12 mouse cellular contexts compared by ENCODE assay signal in genomic region chr2:33700581-33701445, GRCm38 (mm10).
DNase-seq lines count a peak whose midpoint lies in the region; ATAC-seq and TF ChIP-seq lines count a peak whose summit lies in the region.
"Had no signal": no experiment of that assay in that cellular context is flagged by ENCODE, and none has a peak within 500 bp of the region (broad histone marks: within the 10 kb centered on the region; RNA-seq: fewer than 3 reads in every experiment).

No protein-coding gene starts in this region.

- WGBS in midbrain, embryonic 10.5 days, result 52% methylated on average over 15 of the region's 15 CpGs
- 46% methylated on average over 15 of the region's 15 CpGs for WGBS in midbrain, postnatal 0 days
- WGBS in forebrain, embryonic 15.5 days, result 11% methylated on average over 15 of the region's 15 CpGs
- 44% methylated on average over 15 of the region's 15 CpGs for whole genome bisulfite sequencing in midbrain, embryonic 14.5 days

- peaks cover 9% of the 10 kb centered on the region for H3K9me3 ChIP-seq in midbrain, embryonic 10.5 days (replicated peaks)
- no peaks in the 10 kb centered on the region for H3K9me3 ChIP-seq in midbrain, postnatal 0 days (ENCODE audit: low read length)
- H3K9me3 ChIP-seq in forebrain, embryonic 15.5 days, result no peaks in the 10 kb centered on the region
- H3K9me3 ChIP-seq in midbrain, embryonic 14.5 days (ENCODE audit: control insufficient read depth, low read length), result peaks cover 7% of the 10 kb centered on the region; the same call in 1 of the 2 replicates
- H3K9me3 ChIP-seq: lung, embryonic 15.5 days had no signal

- H3K4me1 ChIP-seq in midbrain, embryonic 10.5 days, result peaks cover 42% of the 10 kb centered on the region
- H3K4me1 ChIP-seq in midbrain, postnatal 0 days (ENCODE audit: insufficient read depth, low read length), result 0 out of 2 replicates have a peak, but pooled peaks cover 6% of the 10 kb centered on the region
- H3K4me1 ChIP-seq in forebrain, embryonic 15.5 days, result peaks cover 17% of the 10 kb centered on the region
- H3K4me1 ChIP-seq in midbrain, embryonic 14.5 days (ENCODE audit: control insufficient read depth, insufficient read depth, low read length), result peaks cover 12% of the 10 kb centered on the region; the same call in 1 of the 2 replicates

- no peak for DNase-seq in midbrain, embryonic 10.5 days (ENCODE audit: low spot score)
- DNase-seq in midbrain, postnatal 0 days (ENCODE audit: low spot score), result no peak
- peak; percentile 29 for DNase-seq in midbrain, embryonic 14.5 days
- no peak for DNase-seq in cerebellum, postnatal 36 days
- DNase-seq in heart, adult 8-10 months (ENCODE audit: low spot score), result no peak
- DNase-seq: right cerebral cortex, postnatal 4 days; thymus, adult 18-20 months had no signal

- no peaks in the 10 kb centered on the region for H3K36me3 ChIP-seq in midbrain, embryonic 10.5 days
- no peaks in the 10 kb centered on the region for H3K36me3 ChIP-seq in midbrain, postnatal 0 days (ENCODE audit: insufficient read depth, low read length)
- H3K36me3 ChIP-seq in forebrain, embryonic 15.5 days, result no peaks in the 10 kb centered on the region
- H3K36me3 ChIP-seq in midbrain, embryonic 14.5 days (ENCODE audit: control insufficient read depth, insufficient read depth, low read length), result no peaks in the 10 kb centered on the region
- H3K36me3 ChIP-seq: lung, embryonic 15.5 days had no signal

- H3K27me3 ChIP-seq in midbrain, embryonic 10.5 days (ENCODE audit: low read depth, poor library complexity, severe bottlenecking), result peaks cover 56% of the 10 kb centered on the region
- peaks cover 3% of the 10 kb centered on the region; the same call in 1 of the 2 replicates for H3K27me3 ChIP-seq in midbrain, postnatal 0 days (ENCODE audit: insufficient read depth, low read length)
- H3K27me3 ChIP-seq in forebrain, embryonic 15.5 days, result peaks cover 10% of the 10 kb centered on the region; the same call in 1 of the 2 replicates
- H3K27me3 ChIP-seq in midbrain, embryonic 14.5 days (ENCODE audit: control insufficient read depth, insufficient read depth, low read length), result peaks cover 4% of the 10 kb centered on the region; the same call in 1 of the 2 replicates

- H3K4me2 ChIP-seq in midbrain, postnatal 0 days (ENCODE audit: low read depth, low read length, poor library complexity, severe bottlenecking), result no peak overlapping the region
- no peak overlapping the region for H3K4me2 ChIP-seq in forebrain, embryonic 15.5 days (replicated peaks)
- H3K4me2 ChIP-seq in midbrain, embryonic 14.5 days (ENCODE audit: low read length), result no peak overlapping the region
- H3K4me2 ChIP-seq: lung, embryonic 15.5 days had no signal

- no peak for TF ChIP-seq CTCF in midbrain, postnatal 0 days (IDR thresholded peaks at IDR 0.05)

- no peak for ATAC-seq in midbrain, postnatal 0 days (ENCODE audit: low FRiP score)
- peak; percentile 46; the same call in 1 of the 2 replicates for ATAC-seq in forebrain, embryonic 15.5 days (replicated peaks)
- no peak for ATAC-seq in midbrain, embryonic 14.5 days (ENCODE audit: low FRiP score, low TSS enrichment)
- no peak for ATAC-seq in activated CD4-positive, CD25-positive, alpha-beta regulatory T cell, adult 4 months

- H3K9ac ChIP-seq in midbrain, postnatal 0 days (replicated peaks; ENCODE audit: low read length, poor library complexity, severe bottlenecking), result no peak overlapping the region
- no peak overlapping the region for H3K9ac ChIP-seq in forebrain, embryonic 15.5 days (replicated peaks)
- no peak overlapping the region for H3K9ac ChIP-seq in midbrain, embryonic 14.5 days (replicated peaks; ENCODE audit: low read length)
- H3K9ac ChIP-seq: lung, embryonic 15.5 days had no signal

- H3K4me3 ChIP-seq in midbrain, embryonic 10.5 days, result no peak overlapping the region
- no peak overlapping the region for H3K4me3 ChIP-seq in midbrain, postnatal 0 days (ENCODE audit: low read depth, low read length)
- no peak overlapping the region for H3K4me3 ChIP-seq in forebrain, embryonic 15.5 days
- no peak overlapping the region for H3K4me3 ChIP-seq in midbrain, embryonic 14.5 days (replicated peaks; ENCODE audit: low read depth, low read length)
- H3K4me3 ChIP-seq: lung, embryonic 15.5 days; myocyte had no signal

- H3K27ac ChIP-seq in midbrain, embryonic 10.5 days (replicated peaks), result 0 out of 2 replicates have a peak overlapping the region, but pooled peaks have one; percentile 14
- no peak overlapping the region for H3K27ac ChIP-seq in midbrain, postnatal 0 days (ENCODE audit: low read depth, low read length)
- no peak overlapping the region for H3K27ac ChIP-seq in forebrain, embryonic 15.5 days (replicated peaks)
- H3K27ac ChIP-seq in midbrain, embryonic 14.5 days (replicated peaks; ENCODE audit: low read depth, low read length), result no peak overlapping the region
- H3K27ac ChIP-seq: kidney, postnatal 0 days; lung, embryonic 15.5 days had no signal
